Mouse (Mus musculus) ES-Bruce4 (cell line): ENCODE measurements around the gene Selp. TPM values are rescaled to one million over a fixed set of nuclear protein-coding genes. Genes with fewer than 3 reads are reported as not detected.

Source experiments
- H3K27ac ChIP-seq: 2 replicates; pipeline ENCODE4 v1.5.1; 2012; ENCODE audit warnings: low read length, inconsistent platforms; ENCODE audit not compliant: insufficient read depth
- H3K27me3 ChIP-seq: 2 replicates; pipeline ENCODE4 v1.6.1; 2012; ENCODE audit warnings: mild to moderate bottlenecking, low read length, inconsistent platforms; ENCODE audit not compliant: control insufficient read depth, poor library complexity, insufficient read depth, severe bottlenecking
- H3K36me3 ChIP-seq: 2 replicates; pipeline ENCODE4 v1.6.1; 2012; ENCODE audit warnings: inconsistent platforms, mild to moderate bottlenecking, low read length, moderate library complexity; ENCODE audit not compliant: control insufficient read depth, poor library complexity, insufficient read depth, severe bottlenecking
- H3K4me1 ChIP-seq: one replicate; pipeline ENCODE4 v1.8.1; 2011; ENCODE audit warnings: low read length; ENCODE audit not compliant: control insufficient read depth, insufficient read depth
- H3K4me3 ChIP-seq: 2 replicates; pipeline ENCODE4 v1.5.1; 2011; ENCODE audit warnings: low read depth, mild to moderate bottlenecking, low read length
- H3K9ac ChIP-seq: 2 replicates; pipeline ENCODE4 v1.6.1; 2012; ENCODE audit warnings: low read depth, mild to moderate bottlenecking, inconsistent platforms; ENCODE audit not compliant: poor library complexity, severe bottlenecking
- H3K9me3 ChIP-seq: replicated peaks from 2 replicates; pipeline ENCODE4 v1.6.1; 2012; ENCODE audit warnings: mild to moderate bottlenecking, low read length, inconsistent platforms; ENCODE audit not compliant: control insufficient read depth, poor library complexity, insufficient read depth, severe bottlenecking
- CTCF ChIP-seq: IDR thresholded peaks from one replicate; pipeline ENCODE4 v1.8.1; 2011; ENCODE audit warnings: low read depth, low read length
- EP300 ChIP-seq: IDR thresholded peaks from 2 replicates; pipeline ENCODE4 v1.6.1; 2011; ENCODE audit warnings: low read depth, low read length; ENCODE audit not compliant: insufficient read depth
- POLR2A ChIP-seq: IDR thresholded peaks from one replicate; pipeline ENCODE4 v1.8.1; 2011; ENCODE audit warnings: low read length; ENCODE audit not compliant: insufficient read depth
- polyA plus RNA-seq: library from polyadenylated mRNA; stranded (reverse); fragments of >200 nt; gene quantifications from 2 replicates; pipeline ENCODE4 v1.2.4, GENCODE M21; 2011; ENCODE audit warnings: low read depth; ENCODE audit not compliant: missing spikeins, insufficient read depth, insufficient read length

Selp gene
- 0.20 and 0.76 TPM in 2 replicates for polyA plus RNA-seq

- Histone ChIP-seq H3K9me3 (no peaks in the 10 kb centered on the region), H3K9ac (no peak within 1 kb of the TSS), H3K27ac (no peak within 1 kb of the TSS), H3K27me3 (no peaks in the 10 kb centered on the region), H3K36me3 (no peaks in the 10 kb centered on the region), H3K4me3 (no peak within 1 kb of the TSS), H3K4me1 (no peaks in the 10 kb centered on the region)
- TF ChIP-seq POLR2A = no peak
Measured at GRCm38 (mm10) chr1:164114947-164115493, at the start of gene Selp. TSS of gene Selp (plus strand) at chr1:164115264.

- Histone ChIP-seq H3K9me3 (no peaks in the 10 kb centered on the region), H3K27ac (no peak overlapping the region), H3K4me3 (no peak overlapping the region), H3K36me3 (no peaks in the 10 kb centered on the region), H3K4me1 (no peaks in the 10 kb centered on the region), H3K9ac (no peak overlapping the region), H3K27me3 (no peaks in the 10 kb centered on the region)
- no peak for TF ChIP-seq POLR2A
- TF ChIP-seq EP300 = no peak
- TF ChIP-seq CTCF = no peak
Measured at GRCm38 (mm10) chr1:164069261-164069660, 45.8 kb upstream of the Selp start.

- H3K36me3 ChIP-seq = no peaks in the 10 kb centered on the region
- H3K27ac ChIP-seq = no peak overlapping the region
- H3K9me3 ChIP-seq = no peaks in the 10 kb centered on the region
- no peak overlapping the region for H3K4me3 ChIP-seq
- TF ChIP-seq EP300 (no peak), CTCF (no peak), POLR2A (no peak)
- no peaks in the 10 kb centered on the region for H3K4me1 ChIP-seq
- H3K9ac ChIP-seq = no peak overlapping the region
- no peaks in the 10 kb centered on the region for H3K27me3 ChIP-seq
Measured at GRCm38 (mm10) chr1:164070461-164070860, 44.6 kb upstream of the Selp start.

- Histone ChIP-seq H3K36me3 (no peaks in the 10 kb centered on the region), H3K9me3 (no peaks in the 10 kb centered on the region), H3K4me3 (no peak overlapping the region), H3K4me1 (no peaks in the 10 kb centered on the region), H3K9ac (no peak overlapping the region), H3K27me3 (no peaks in the 10 kb centered on the region), H3K27ac (no peak overlapping the region)
- TF ChIP-seq POLR2A (no peak), CTCF (no peak), EP300 (no peak)
Measured at GRCm38 (mm10) chr1:164071111-164071510, 44.0 kb upstream of the Selp start.

- Histone ChIP-seq H3K4me1 (no peaks in the 10 kb centered on the region), H3K27me3 (no peaks in the 10 kb centered on the region), H3K9me3 (no peaks in the 10 kb centered on the region), H3K27ac (no peak overlapping the region), H3K36me3 (no peaks in the 10 kb centered on the region), H3K9ac (no peak overlapping the region), H3K4me3 (no peak overlapping the region)
- no peak for TF ChIP-seq POLR2A
- no peak for TF ChIP-seq CTCF
- no peak for TF ChIP-seq EP300
Measured at GRCm38 (mm10) chr1:164072001-164072400, 43.1 kb upstream of the Selp start.

GRCm38 (mm10) chr1:164073091-164073490 is 42.0 kb upstream of the Selp start:
- H3K9me3 ChIP-seq = no peaks in the 10 kb centered on the region
- H3K27me3 ChIP-seq = no peaks in the 10 kb centered on the region
- no peaks in the 10 kb centered on the region for H3K4me1 ChIP-seq
- H3K4me3 ChIP-seq = no peak overlapping the region
- no peak overlapping the region for H3K27ac ChIP-seq
- no peak overlapping the region for H3K9ac ChIP-seq
- no peaks in the 10 kb centered on the region for H3K36me3 ChIP-seq
- TF ChIP-seq EP300 (no peak), CTCF (no peak), POLR2A (no peak)

- no peaks in the 10 kb centered on the region for H3K9me3 ChIP-seq
- no peak overlapping the region for H3K9ac ChIP-seq
- H3K36me3 ChIP-seq = no peaks in the 10 kb centered on the region
- H3K27ac ChIP-seq = no peak overlapping the region
- TF ChIP-seq CTCF = no peak
- no peak for TF ChIP-seq POLR2A
- no peak for TF ChIP-seq EP300
- H3K4me1 ChIP-seq = no peaks in the 10 kb centered on the region
- H3K4me3 ChIP-seq = no peak overlapping the region
- H3K27me3 ChIP-seq = no peaks in the 10 kb centered on the region
Measured at GRCm38 (mm10) chr1:164073803-164074202, 41.3 kb upstream of the Selp start.
